Mouse (Mus musculus) T-helper 1 cell (primary cell): Measurements from ENCODE around the gene Mrpl17.
"Not testable (repeated sequence)": the region's sequence is repeated elsewhere in the genome, so short reads cannot be mapped to it uniquely, and the experiment has no call there.

Experiments used
- in situ Hi-C: fragments of 300-600 bp; cut with MboI, MseI; formaldehyde crosslinking; loops from one replicate; pipeline ENCODE4 v1.15.1; 2025; ENCODE audit warnings: high pct_unique_total_duplicates

Mrpl17 gene

GRCm38 (mm10) chr7:105810877-105811489, at the start of gene Mrpl17:
Gene Mrpl17, minus strand, starts transcription at chr7:105811099.
- in situ Hi-C loops, result loop anchor here (5.0 to 25.0 kb wide), 3 partner anchors 74 to 169 kb away; partner anchors contain the start of genes Arfip2, Gm4070, Gm45799 and Ilk

- in situ Hi-C loops, result not testable (repeated sequence)
Measured at GRCm38 (mm10) chr7:105855718-105856560, 45.0 kb upstream of the Mrpl17 start.

- in situ Hi-C loops, result loop anchor here (25.0 kb wide), 1 partner anchor 138 kb away; the partner anchor contains the start of gene Gm4070
Measured at GRCm38 (mm10) chr7:105824281-105824680, 13.4 kb upstream of the Mrpl17 start.

- in situ Hi-C loops, result loop anchor here (25.0 kb wide), 1 partner anchor 144 kb away; the partner anchor contains the start of gene Gm4070
Measured at GRCm38 (mm10) chr7:105818483-105818882, 7.6 kb upstream of the Mrpl17 start.

- in situ Hi-C loops, result loop anchor here (25.0 kb wide), 1 partner anchor 146 kb away; the partner anchor contains the start of gene Gm4070
Measured at GRCm38 (mm10) chr7:105816736-105817135, 5.8 kb upstream of the Mrpl17 start.

GRCm38 (mm10) chr7:105813326-105813725, 2.4 kb upstream of the Mrpl17 start:
- in situ Hi-C loops, result loop anchor here (5.0 to 25.0 kb wide), 3 partner anchors 76 to 171 kb away; partner anchors contain the start of genes Arfip2, Gm4070, Gm45799 and Ilk

GRCm38 (mm10) chr7:105812566-105812965, 1.7 kb upstream of the Mrpl17 start:
- in situ Hi-C loops, result loop anchor here (5.0 to 25.0 kb wide), 3 partner anchors 75 to 170 kb away; partner anchors contain the start of genes Arfip2, Gm4070, Gm45799 and Ilk

- in situ Hi-C loops, result loop anchor here (5.0 to 25.0 kb wide), 3 partner anchors 74 to 169 kb away; partner anchors contain the start of genes Arfip2, Gm4070, Gm45799 and Ilk
Measured at GRCm38 (mm10) chr7:105811516-105811915, 617 bp upstream of the Mrpl17 start.

GRCm38 (mm10) chr7:105810280-105810876, 521 bp downstream of the Mrpl17 start:
- in situ Hi-C loops, result loop anchor here (5.0 to 25.0 kb wide), 3 partner anchors 73 to 168 kb away; partner anchors contain the start of genes Arfip2, Gm4070, Gm45799 and Ilk

GRCm38 (mm10) chr7:105809836-105810235, 1.1 kb downstream of the Mrpl17 start:
- in situ Hi-C loops, result loop anchor here (5.0 to 25.0 kb wide), 4 partner anchors 73 to 408 kb away; partner anchors contain the start of genes Arfip2, Cnga4, Fam160a2 and Gm4070

GRCm38 (mm10) chr7:105808385-105808784, 2.5 kb downstream of the Mrpl17 start:
- in situ Hi-C loops, result loop anchor here (5.0 to 25.0 kb wide), 2 partner anchors 154 to 406 kb away; partner anchors contain the start of genes Cnga4, Fam160a2 and Gm4070

GRCm38 (mm10) chr7:105806716-105807115, 4.2 kb downstream of the Mrpl17 start:
- in situ Hi-C loops, result loop anchor here (5.0 to 25.0 kb wide), 2 partner anchors 156 to 404 kb away; partner anchors contain the start of genes Cnga4, Fam160a2 and Gm4070

GRCm38 (mm10) chr7:105806125-105806524, 4.8 kb downstream of the Mrpl17 start:
- in situ Hi-C loops, result loop anchor here (5.0 to 25.0 kb wide), 2 partner anchors 156 to 404 kb away; partner anchors contain the start of genes Cnga4, Fam160a2 and Gm4070

GRCm38 (mm10) chr7:105803428-105803827, 7.5 kb downstream of the Mrpl17 start:
- in situ Hi-C loops, result loop anchor here (25.0 kb wide), 1 partner anchor 159 kb away; the partner anchor contains the start of gene Gm4070

- in situ Hi-C loops, result loop anchor here (25.0 kb wide), 1 partner anchor 160 kb away; the partner anchor contains the start of gene Gm4070
Measured at GRCm38 (mm10) chr7:105802771-105803170, 8.1 kb downstream of the Mrpl17 start.

GRCm38 (mm10) chr7:105802312-105802711, 8.6 kb downstream of the Mrpl17 start:
- in situ Hi-C loops, result loop anchor here (25.0 kb wide), 1 partner anchor 160 kb away; the partner anchor contains the start of gene Gm4070

GRCm38 (mm10) chr7:105796972-105797371, 13.9 kb downstream of the Mrpl17 start:
- in situ Hi-C loops, result no loop called here

- in situ Hi-C loops, result no loop called here
Measured at GRCm38 (mm10) chr7:105795759-105796366, 15.0 kb downstream of the Mrpl17 start.

GRCm38 (mm10) chr7:105793701-105794100, 17.2 kb downstream of the Mrpl17 start:
- in situ Hi-C loops, result no loop called here

GRCm38 (mm10) chr7:105791147-105791546, 19.8 kb downstream of the Mrpl17 start:
- in situ Hi-C loops, result no loop called here
